Comparison of ENCODE assay signal across 18 mouse cellular contexts in genomic region chr16:35905355-35905754, GRCm38 (mm10). TPM values are rescaled to one million over a fixed set of nuclear protein-coding genes. Genes with fewer than 3 reads are reported as not detected.
DNase-seq lines count a peak whose midpoint lies in the region; ATAC-seq and TF ChIP-seq lines count a peak whose summit lies in the region.
"Had no signal": no experiment of that assay in that cellular context is flagged by ENCODE, and none has a peak within 500 bp of the region (broad histone marks: within the 10 kb centered on the region; RNA-seq: fewer than 3 reads in every experiment).

No protein-coding gene starts in this region.

- no peak; the same call in 1 of the 2 replicates for TF ChIP-seq EP300 in liver, postnatal 0 days (IDR thresholded peaks at IDR 0.05; ENCODE audit: low read depth)

- no peak overlapping the region for H3K9ac ChIP-seq in liver, postnatal 0 days (replicated peaks)
- H3K9ac ChIP-seq: heart, embryonic 15.5 days; neural tube, embryonic 12.5 days had no signal

- peak overlapping the region; percentile 55; the same call in 1 of the 2 replicates for H3K27ac ChIP-seq in liver, postnatal 0 days (ENCODE audit: low read depth)
- H3K27ac ChIP-seq: embryonic facial prominence, embryonic 10.5 days; heart, embryonic 15.5 days; hindbrain, embryonic 10.5 days; neural tube, embryonic 12.5 days had no signal

- no peaks in the 10 kb centered on the region for H3K36me3 ChIP-seq in liver, postnatal 0 days (replicated peaks; ENCODE audit: insufficient read depth, low read length)
- H3K36me3 ChIP-seq: embryonic facial prominence, embryonic 10.5 days; heart, embryonic 15.5 days; hindbrain, embryonic 10.5 days; neural tube, embryonic 12.5 days had no signal

- no peak overlapping the region for H3K4me2 ChIP-seq in liver, postnatal 0 days (ENCODE audit: low read depth, low read length)
- H3K4me2 ChIP-seq: heart, embryonic 15.5 days; neural tube, embryonic 12.5 days had no signal

- 89% methylated on average over 3 of the region's 3 CpGs for WGBS in liver, postnatal 0 days (ENCODE audit: insufficient replicate concordance)

- H3K9me3 ChIP-seq in liver, postnatal 0 days (ENCODE audit: low read length) = peaks cover 3% of the 10 kb centered on the region; the same call in 1 of the 2 replicates
- H3K9me3 ChIP-seq: heart, embryonic 15.5 days; neural tube, embryonic 12.5 days had no signal

- ATAC-seq in CD4-positive, CD25-positive, alpha-beta regulatory T cell, adult 4 months = peak; percentile 78
- ATAC-seq in liver, postnatal 0 days = 0 out of 2 replicates have a peak, but pooled peaks have one; percentile 24
- ATAC-seq: forebrain, embryonic 16.5 days had no signal

- peaks cover 4% of the 10 kb centered on the region; the same call in 1 of the 2 replicates for H3K4me1 ChIP-seq in liver, postnatal 0 days (ENCODE audit: insufficient read depth)
- H3K4me1 ChIP-seq: neural tube, embryonic 12.5 days had no signal

- no peaks in the 10 kb centered on the region for H3K27me3 ChIP-seq in liver, postnatal 0 days (ENCODE audit: insufficient read depth, low read length)
- H3K27me3 ChIP-seq: heart, embryonic 15.5 days; megakaryocyte, embryonic 14.5 days; neural tube, embryonic 12.5 days had no signal

- peak; percentile 48 for DNase-seq in T-cell, adult 2 months (ENCODE audit: low spot score)
- no peak for DNase-seq in liver, postnatal 0 days
- peak; percentile 12 to 16 for DNase-seq in thymus, postnatal 36 days
- DNase-seq in retina, postnatal 1 day = no peak
- no peak for DNase-seq in cerebellum, postnatal 36 days
- DNase-seq in cerebellum, postnatal 10 days = no peak
- DNase-seq: cerebellum, postnatal 14 days; kidney, adult 9 months; kidney, postnatal 4 days; lung, postnatal 10 days; right cerebral cortex, postnatal 25 days had no signal

- H3K4me3 ChIP-seq in liver, postnatal 0 days (ENCODE audit: low read depth, low read length) = no peak overlapping the region
- H3K4me3 ChIP-seq: embryonic facial prominence, embryonic 10.5 days; heart, embryonic 15.5 days; hindbrain, embryonic 10.5 days; neural tube, embryonic 12.5 days had no signal

- no peak for TF ChIP-seq CTCF in liver, postnatal 0 days (IDR thresholded peaks at IDR 0.05; ENCODE audit: low read depth)

RNA-seq across cellular contexts. Expression of gene Parp9, which starts 32.9 kb away (rescaled TPM):
- 10 to 100 TPM; 73.8 to 98.6 TPM for polyA plus RNA-seq in CD4-positive, CD25-positive, alpha-beta regulatory T cell, adult 4 months (2017; shearing (Covaris generic))
- 21.8 and 23.4 TPM in 2 replicates for polyA plus RNA-seq in liver, postnatal 0 days (2015; fragmentation: Nextera tagmentation; extraction: Ambion mirVana)

RNA-seq across cellular contexts. Expression of gene Dtx3l, which starts 33.6 kb away (rescaled TPM):
- 10 to 100 TPM; 60.4 to 61.4 TPM for polyA plus RNA-seq in CD4-positive, CD25-positive, alpha-beta regulatory T cell, adult 4 months (2017; shearing (Covaris generic))
- 15.8 and 16.3 TPM in 2 replicates for polyA plus RNA-seq in liver, postnatal 0 days (2015; fragmentation: Nextera tagmentation; extraction: Ambion mirVana)

RNA-seq across cellular contexts. Expression of gene Parp14, which starts 34.0 kb away (rescaled TPM):
- 10 to 100 TPM; 47.4 to 58.6 TPM for polyA plus RNA-seq in CD4-positive, CD25-positive, alpha-beta regulatory T cell, adult 4 months (2017; shearing (Covaris generic))
- polyA plus RNA-seq in liver, postnatal 0 days (2015; fragmentation: Nextera tagmentation; extraction: Ambion mirVana) = 2.1 and 2.3 TPM in 2 replicates

Comparison
In these comparisons a context has a peak if more than half of its experiments do, and no peak if none do; other contexts are left out.
1. DNase-seq: peak in T-cell, adult 2 months (single experiment) and thymus, postnatal 36 days (2 of 2); none in liver, postnatal 0 days (single experiment), retina, postnatal 1 day (single experiment), cerebellum, postnatal 36 days (0 of 2) and cerebellum, postnatal 10 days (0 of 2).
2. RNA of gene Parp14, which starts 34.0 kb away (polyA plus RNA-seq): 47.4 to 58.6 TPM in CD4-positive, CD25-positive, alpha-beta regulatory T cell, adult 4 months; 2.1 to 2.3 TPM in liver, postnatal 0 days; every median in the first group is over 10 times any median in the second.